Mouse (Mus musculus) forelimb bud, embryonic 11.5 days (tissue): ENCODE data around the gene Kif1b.
"Not testable (repeated sequence)": the region's sequence is repeated elsewhere in the genome, so short reads cannot be mapped to it uniquely, and the experiment has no call there.

Source experiments
- DNase-seq: peaks from one replicate; pipeline ENCODE4 v3.0.0-alpha.2; 2012; ENCODE audit warnings: low read depth, low spot score

Gene Kif1b

GRCm38 (mm10) chr4:149270541-149270940 is 37.0 kb downstream of the Kif1b start:
- DNase-seq, result no peak

- DNase-seq, result no peak
Measured at GRCm38 (mm10) chr4:149269026-149269425, 38.5 kb downstream of the Kif1b start.

GRCm38 (mm10) chr4:149264895-149265294 is 42.6 kb downstream of the Kif1b start:
- no peak for DNase-seq

GRCm38 (mm10) chr4:149263218-149263617 is 44.3 kb downstream of the Kif1b start:
- no peak for DNase-seq

- no peak for DNase-seq
Measured at GRCm38 (mm10) chr4:149261466-149261865, 46.0 kb downstream of the Kif1b start.

- no peak for DNase-seq
Measured at GRCm38 (mm10) chr4:149260911-149261310, 46.6 kb downstream of the Kif1b start.

- DNase-seq, result no peak
Measured at GRCm38 (mm10) chr4:149259391-149260094, 48.0 kb downstream of the Kif1b start.

- no peak for DNase-seq
Measured at GRCm38 (mm10) chr4:149258926-149259325, 48.6 kb downstream of the Kif1b start.

GRCm38 (mm10) chr4:149256511-149257300 is 50.8 kb downstream of the Kif1b start:
- no peak for DNase-seq

- DNase-seq, result no peak
Measured at GRCm38 (mm10) chr4:149255277-149256270, 51.9 kb downstream of the Kif1b start.

- DNase-seq, result no peak
Measured at GRCm38 (mm10) chr4:149254827-149255226, 52.7 kb downstream of the Kif1b start.

GRCm38 (mm10) chr4:149249311-149249710 is 58.2 kb downstream of the Kif1b start:
- DNase-seq, result no peak

GRCm38 (mm10) chr4:149247772-149248171 is 59.7 kb downstream of the Kif1b start:
- no peak for DNase-seq

- DNase-seq, result no peak
Measured at GRCm38 (mm10) chr4:149247156-149247633, 60.3 kb downstream of the Kif1b start.

- no peak for DNase-seq
Measured at GRCm38 (mm10) chr4:149246578-149247155, 60.8 kb downstream of the Kif1b start.

- DNase-seq, result no peak
Measured at GRCm38 (mm10) chr4:149237011-149237410, 70.5 kb downstream of the Kif1b start.

- DNase-seq, result no peak
Measured at GRCm38 (mm10) chr4:149233938-149234337, 73.6 kb downstream of the Kif1b start.

- DNase-seq, result not testable (repeated sequence)
Measured at GRCm38 (mm10) chr4:149228682-149229081, 78.8 kb downstream of the Kif1b start.

GRCm38 (mm10) chr4:149228256-149228655 is 79.2 kb downstream of the Kif1b start:
- DNase-seq, result no peak

- no peak for DNase-seq
Measured at GRCm38 (mm10) chr4:149226311-149226710, 81.2 kb downstream of the Kif1b start.

GRCm38 (mm10) chr4:149223453-149223852 is 84.0 kb downstream of the Kif1b start:
- no peak for DNase-seq
